Mouse (Mus musculus) heart, postnatal 0 days (tissue): Measurements from ENCODE around the gene Boc.

Experiments
- CTCF ChIP-seq: IDR thresholded peaks from 2 replicates; pipeline ENCODE4 v1.5.1; 2016; ENCODE audit warnings: antibody characterized with exemption, control low read depth, low read depth
- EP300 ChIP-seq: IDR thresholded peaks from 2 replicates; pipeline ENCODE4 v1.6.1; 2016; ENCODE audit warnings: antibody characterized with exemption, low read depth

GRCm38 (mm10) chr16:44606643-44607042 is 47.9 kb upstream of the Boc start:
- TF ChIP-seq CTCF, result no peak
- TF ChIP-seq EP300, result no peak
